Mouse (Mus musculus) embryonic fibroblast, embryonic 13.5 days (primary cell): ENCODE data around the gene Ptprn2.

Experiments used
- CTCF ChIP-seq: IDR thresholded peaks from 2 replicates; pipeline ENCODE4 v1.5.1; 2011; ENCODE audit warnings: mild to moderate bottlenecking, control low read depth, low read length, moderate library complexity, borderline replicate concordance; ENCODE audit not compliant: insufficient read depth
- POLR2A ChIP-seq: IDR thresholded peaks from 2 replicates; pipeline ENCODE4 v1.6.1; 2011; ENCODE audit warnings: low read depth, mild to moderate bottlenecking, control low read depth, low read length, moderate library complexity

- TF ChIP-seq CTCF = no peak
- TF ChIP-seq POLR2A = no peak
Measured at GRCm38 (mm10) chr12:116827748-116828147, 342.2 kb downstream of the Ptprn2 start.
